ENCODE assay signal across 8 mouse cellular contexts in the genomic region with DNA sequence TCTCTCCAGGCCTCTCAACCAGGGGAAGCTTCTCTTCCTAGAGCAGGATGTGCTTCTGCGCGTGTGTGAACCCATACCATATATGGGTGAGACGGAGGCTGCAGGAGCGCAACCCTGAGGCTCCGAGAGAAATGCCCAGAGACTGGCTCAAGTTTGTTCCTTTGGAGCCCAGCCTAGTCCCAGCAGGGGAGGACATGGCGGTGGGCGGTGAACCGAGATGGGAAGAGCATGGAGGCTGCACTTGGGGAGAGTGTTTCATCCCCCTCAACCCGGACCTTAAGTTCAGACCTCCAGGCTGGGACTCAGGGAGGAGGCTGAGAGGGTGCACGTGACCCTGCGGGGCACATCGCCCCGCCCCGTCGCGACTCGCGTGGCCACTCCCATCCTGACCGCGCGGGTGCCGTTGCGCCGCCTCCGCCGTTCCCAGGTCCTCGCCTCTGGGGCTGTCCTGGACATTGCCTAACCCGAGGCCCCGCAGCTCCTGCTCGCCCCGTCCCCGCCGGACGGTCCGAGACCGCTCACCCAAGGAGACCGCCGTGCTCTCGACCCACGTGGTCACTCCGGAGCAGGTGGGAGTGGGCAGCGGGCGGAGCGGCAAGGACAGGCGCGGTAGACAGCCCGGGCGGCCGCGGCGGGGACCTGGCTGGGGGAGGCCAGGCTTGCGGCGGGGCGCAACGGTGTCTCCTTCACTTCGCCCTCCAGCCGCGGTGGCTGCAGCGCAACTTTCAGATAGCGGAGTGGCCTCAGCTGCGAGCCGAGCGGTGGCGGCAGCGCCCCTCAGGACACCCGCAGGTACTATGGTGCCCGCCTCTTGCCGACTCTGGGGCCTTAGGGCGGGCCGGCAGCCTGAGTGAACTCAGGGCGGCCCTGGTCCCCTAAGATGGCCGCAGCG. TPM values are rescaled to one million over a fixed set of nuclear protein-coding genes. Genes with fewer than 3 reads are reported as not detected.
DNase-seq lines count a peak whose midpoint lies in the region; ATAC-seq and TF ChIP-seq lines count a peak whose summit lies in the region.

No protein-coding gene starts in this region.

- ATAC-seq in forebrain, embryonic 12.5 days (ENCODE audit: low FRiP score): peak; percentile 99
- ATAC-seq in heart, postnatal 0 days (ENCODE audit: insufficient read depth, low read depth): peak; percentile 97
- ATAC-seq in liver, embryonic 15.5 days (ENCODE audit: insufficient read depth): peak; percentile 97
- peak; percentile 99 for ATAC-seq in neural tube, embryonic 11.5 days (ENCODE audit: insufficient read depth, low FRiP score, low TSS enrichment)
- peak; percentile 98 for ATAC-seq in stomach, embryonic 16.5 days (ENCODE audit: insufficient read depth, low FRiP score)

- peak; percentile 61 for TF ChIP-seq POLR2A in ES-Bruce4 (IDR thresholded peaks at IDR 0.05; ENCODE audit: insufficient read depth, low read length)

- H3K27me3 ChIP-seq in ES-Bruce4 (ENCODE audit: control insufficient read depth, insufficient read depth, low read length, poor library complexity, severe bottlenecking): no peaks in the 10 kb centered on the region
- H3K27me3 ChIP-seq in forebrain, embryonic 12.5 days: no peaks in the 10 kb centered on the region
- no peaks in the 10 kb centered on the region for H3K27me3 ChIP-seq in heart, postnatal 0 days (ENCODE audit: control insufficient read depth, insufficient read depth, low read length)
- H3K27me3 ChIP-seq in liver, embryonic 15.5 days: no peaks in the 10 kb centered on the region
- H3K27me3 ChIP-seq in neural tube, embryonic 11.5 days (ENCODE audit: control insufficient read depth, insufficient read depth, low read length): no peaks in the 10 kb centered on the region
- no peaks in the 10 kb centered on the region for H3K27me3 ChIP-seq in stomach, embryonic 16.5 days (ENCODE audit: control insufficient read depth, insufficient read depth, low read length)

- no peak for TF ChIP-seq CTCF in ES-Bruce4 (IDR thresholded peaks at IDR 0.05; ENCODE audit: low read depth, low read length)
- TF ChIP-seq CTCF in heart, postnatal 0 days (IDR thresholded peaks at IDR 0.05; ENCODE audit: low read depth): peak; percentile 17; the same call in 1 of the 2 replicates

- H3K36me3 ChIP-seq in ES-Bruce4 (ENCODE audit: control insufficient read depth, insufficient read depth, low read length, poor library complexity, severe bottlenecking): peaks cover 25% of the 10 kb centered on the region
- H3K36me3 ChIP-seq in forebrain, embryonic 12.5 days (replicated peaks): peaks cover 21% of the 10 kb centered on the region
- H3K36me3 ChIP-seq in heart, postnatal 0 days (replicated peaks; ENCODE audit: control insufficient read depth, insufficient read depth, low read length): peaks cover 29% of the 10 kb centered on the region
- peaks cover 27% of the 10 kb centered on the region for H3K36me3 ChIP-seq in liver, embryonic 15.5 days (replicated peaks)
- H3K36me3 ChIP-seq in neural tube, embryonic 11.5 days (ENCODE audit: control insufficient read depth, insufficient read depth, low read length): no peaks in the 10 kb centered on the region
- H3K36me3 ChIP-seq in stomach, embryonic 16.5 days (ENCODE audit: control insufficient read depth, insufficient read depth, low read length): peaks cover 5% of the 10 kb centered on the region

- H3K27ac ChIP-seq in ES-Bruce4 (ENCODE audit: insufficient read depth, low read length): peak overlapping the region; percentile 68
- H3K27ac ChIP-seq in forebrain, embryonic 12.5 days: peak overlapping the region; percentile 90
- peak overlapping the region; percentile 96 for H3K27ac ChIP-seq in heart, postnatal 0 days (ENCODE audit: low read depth)
- peak overlapping the region; percentile 92 for H3K27ac ChIP-seq in liver, embryonic 15.5 days (replicated peaks)
- H3K27ac ChIP-seq in neural tube, embryonic 11.5 days (ENCODE audit: low read depth, low read length): peak overlapping the region; percentile 85
- peak overlapping the region; percentile 99 for H3K27ac ChIP-seq in stomach, embryonic 16.5 days (ENCODE audit: low read length)

- WGBS in forebrain, embryonic 12.5 days: under 1% methylated on average over 71 of the region's 73 CpGs
- WGBS in heart, postnatal 0 days: under 1% methylated on average over 69 of the region's 73 CpGs
- under 1% methylated on average over 68 of the region's 73 CpGs for WGBS in liver, embryonic 15.5 days (ENCODE audit: insufficient replicate concordance)
- under 1% methylated on average over 66 of the region's 73 CpGs for WGBS in neural tube, embryonic 11.5 days
- under 1% methylated on average over 73 of the region's 73 CpGs for WGBS in stomach, embryonic 16.5 days

- peak overlapping the region; percentile 81 for H3K9ac ChIP-seq in ES-Bruce4 (ENCODE audit: low read depth, poor library complexity, severe bottlenecking)
- H3K9ac ChIP-seq in forebrain, embryonic 12.5 days: peak overlapping the region; percentile 93
- H3K9ac ChIP-seq in heart, postnatal 0 days (replicated peaks; ENCODE audit: low read depth, low read length): peak overlapping the region; percentile 92
- H3K9ac ChIP-seq in liver, embryonic 15.5 days: peak overlapping the region; percentile 81
- H3K9ac ChIP-seq in neural tube, embryonic 11.5 days (ENCODE audit: low read length): peak overlapping the region; percentile 96
- H3K9ac ChIP-seq in stomach, embryonic 16.5 days (ENCODE audit: low read length): peak overlapping the region; percentile 97

- H3K4me2 ChIP-seq in forebrain, embryonic 12.5 days: peak overlapping the region; percentile 91
- H3K4me2 ChIP-seq in heart, postnatal 0 days (ENCODE audit: low read depth, low read length): peak overlapping the region; percentile 64
- H3K4me2 ChIP-seq in liver, embryonic 15.5 days: peak overlapping the region; percentile 93
- H3K4me2 ChIP-seq in neural tube, embryonic 11.5 days (ENCODE audit: low read depth): peak overlapping the region; percentile 86
- peak overlapping the region; percentile 60 for H3K4me2 ChIP-seq in stomach, embryonic 16.5 days (ENCODE audit: low read depth, low read length)

- peak overlapping the region; percentile 94 for H3K4me3 ChIP-seq in ES-Bruce4 (ENCODE audit: low read depth, low read length)
- H3K4me3 ChIP-seq in forebrain, embryonic 12.5 days (replicated peaks): peak overlapping the region; percentile 97
- H3K4me3 ChIP-seq in heart, postnatal 0 days (ENCODE audit: low read depth, low read length): peak overlapping the region; percentile 93
- peak overlapping the region; percentile 75 for H3K4me3 ChIP-seq in liver, embryonic 15.5 days (replicated peaks)
- peak overlapping the region; percentile 97 for H3K4me3 ChIP-seq in neural tube, embryonic 11.5 days (ENCODE audit: low read depth, low read length)
- H3K4me3 ChIP-seq in stomach, embryonic 16.5 days (replicated peaks; ENCODE audit: low read length): peak overlapping the region; percentile 64

- H3K4me1 ChIP-seq in ES-Bruce4 (ENCODE audit: control insufficient read depth, insufficient read depth, low read length): no peaks in the 10 kb centered on the region
- H3K4me1 ChIP-seq in forebrain, embryonic 12.5 days: peaks cover 22% of the 10 kb centered on the region
- peaks cover 31% of the 10 kb centered on the region for H3K4me1 ChIP-seq in heart, postnatal 0 days (ENCODE audit: control insufficient read depth, insufficient read depth)
- peaks cover 70% of the 10 kb centered on the region for H3K4me1 ChIP-seq in liver, embryonic 15.5 days (replicated peaks)
- H3K4me1 ChIP-seq in neural tube, embryonic 11.5 days (ENCODE audit: control insufficient read depth, insufficient read depth, low read length): peaks cover 11% of the 10 kb centered on the region; the same call in 1 of the 2 replicates
- peaks cover 20% of the 10 kb centered on the region for H3K4me1 ChIP-seq in stomach, embryonic 16.5 days (ENCODE audit: control insufficient read depth, insufficient read depth, low read length)

- DNase-seq in c-Kit-positive CD71-positive TER-119-positive erythroid progenitor cells, embryonic 14.5 days (ENCODE audit: low spot score): peak; percentile 93
- DNase-seq in heart, postnatal 0 days (ENCODE audit: low spot score): peak; percentile 92
- peak; percentile 96 to 98 for DNase-seq in kidney, postnatal 36 days
- peak; percentile 97 for DNase-seq in neural tube, embryonic 11.5 days (ENCODE audit: low spot score)

- no peaks in the 10 kb centered on the region for H3K9me3 ChIP-seq in ES-Bruce4 (replicated peaks; ENCODE audit: control insufficient read depth, insufficient read depth, low read length, poor library complexity, severe bottlenecking)
- no peaks in the 10 kb centered on the region for H3K9me3 ChIP-seq in forebrain, embryonic 12.5 days
- H3K9me3 ChIP-seq in heart, postnatal 0 days (replicated peaks; ENCODE audit: control insufficient read depth, low read length): no peaks in the 10 kb centered on the region
- H3K9me3 ChIP-seq in liver, embryonic 15.5 days (replicated peaks): no peaks in the 10 kb centered on the region
- no peaks in the 10 kb centered on the region for H3K9me3 ChIP-seq in neural tube, embryonic 11.5 days (ENCODE audit: control insufficient read depth, low read length)
- no peaks in the 10 kb centered on the region for H3K9me3 ChIP-seq in stomach, embryonic 16.5 days (replicated peaks; ENCODE audit: control insufficient read depth, low read length)

- TF ChIP-seq EP300 in ES-Bruce4 (IDR thresholded peaks at IDR 0.05; ENCODE audit: insufficient read depth, low read depth, low read length): no peak
- peak; percentile 99; the same call in 1 of the 2 replicates for TF ChIP-seq EP300 in heart, postnatal 0 days (IDR thresholded peaks at IDR 0.05; ENCODE audit: low read depth)

RNA-seq across cellular contexts. Expression of a gene that starts 6.1 kb away (rescaled TPM):
- polyA plus RNA-seq in ES-Bruce4 (2011; ENCODE audit: insufficient read depth, insufficient read length, low read depth, missing spikeins): 358 and 367 TPM in 2 replicates
- 238 and 247 TPM in 2 replicates for polyA plus RNA-seq in forebrain, embryonic 12.5 days (2016; fragmentation: Nextera tagmentation; extraction: Ambion mirVana)
- 619 and 692 TPM in 2 replicates for total RNA-seq in heart, postnatal 0 days (2014; rRNA removed; ENCODE audit: low replicate concordance)
- 660 and 663 TPM in 2 replicates for polyA plus RNA-seq in heart, postnatal 0 days (2015; fragmentation: Nextera tagmentation; extraction: Ambion mirVana)
- polyA plus RNA-seq in liver, embryonic 15.5 days (2015; fragmentation: Nextera tagmentation; extraction: Ambion mirVana): 110 and 121 TPM in 2 replicates
- polyA plus RNA-seq in neural tube, embryonic 11.5 days (2014; fragmentation: Nextera tagmentation; extraction: Ambion mirVana): 297 and 310 TPM in 2 replicates
- polyA plus RNA-seq in stomach, embryonic 16.5 days (2015; fragmentation: Nextera tagmentation; extraction: Ambion mirVana): 289 and 297 TPM in 2 replicates

RNA-seq across cellular contexts. Expression of a gene that starts 17.7 kb away (rescaled TPM):
- 12.8 and 19.4 TPM in 2 replicates for polyA plus RNA-seq in ES-Bruce4 (2011; ENCODE audit: insufficient read depth, insufficient read length, low read depth, missing spikeins)
- polyA plus RNA-seq in forebrain, embryonic 12.5 days (2016; fragmentation: Nextera tagmentation; extraction: Ambion mirVana): 13.0 and 16.1 TPM in 2 replicates
- 18.3 and 53.5 TPM in 2 replicates for total RNA-seq in heart, postnatal 0 days (2014; rRNA removed; ENCODE audit: low replicate concordance)
- 27.8 and 30.6 TPM in 2 replicates for polyA plus RNA-seq in heart, postnatal 0 days (2015; fragmentation: Nextera tagmentation; extraction: Ambion mirVana)
- polyA plus RNA-seq in liver, embryonic 15.5 days (2015; fragmentation: Nextera tagmentation; extraction: Ambion mirVana): 19.5 and 20.1 TPM in 2 replicates
- polyA plus RNA-seq in neural tube, embryonic 11.5 days (2014; fragmentation: Nextera tagmentation; extraction: Ambion mirVana): 14.0 and 16.0 TPM in 2 replicates
- polyA plus RNA-seq in stomach, embryonic 16.5 days (2015; fragmentation: Nextera tagmentation; extraction: Ambion mirVana): 36.8 and 39.0 TPM in 2 replicates

Comparison
In these comparisons a context has a peak if more than half of its experiments do, and no peak if none do; other contexts are left out.
1. Peak in every context shown above with its lines: DNase-seq, ATAC-seq, H3K4me3 ChIP-seq and H3K27ac ChIP-seq.